Mouse (Mus musculus): Measurements from ENCODE around the gene Sec13.

GRCm38 (mm10) chr6:113717541-113717940, 23.0 kb downstream of the Sec13 start:
- TF ChIP-seq CTCF (IDR thresholded peaks at IDR 0.05; ENCODE audit: low read depth, low read length) (no peak), POLR2A (IDR thresholded peaks at IDR 0.05; ENCODE audit: extremely low read depth, insufficient read depth, low read length) (no peak)

All from liver, adult 2 months (tissue).